Mouse (Mus musculus) stomach, postnatal 0 days (tissue): ENCODE data around the gene Cox10. TPM values are rescaled to one million over a fixed set of nuclear protein-coding genes. Genes with fewer than 3 reads are reported as not detected.
A peak's percentile ranks its signal among the peaks of the same experiment; 100 is the strongest.

ENCODE experiments used
- ATAC-seq: fragments of 200-750 bp; cut with Nextera tagmentation; 2 replicates; pipeline ENCODE4 v1.8.0; 2017; ENCODE audit not compliant: low FRiP score, low TSS enrichment
- DNase-seq: peaks from one replicate; pipeline ENCODE4 v3.0.0-alpha.2; 2016; ENCODE audit warnings: low spot score
- H3K27ac ChIP-seq: fragments of 300-500 bp; sonication (generic); replicated peaks from 2 replicates; pipeline ENCODE4 v1.5.1; 2014; ENCODE audit warnings: mild to moderate bottlenecking, control low read depth
- H3K27me3 ChIP-seq: fragments of 300-500 bp; sonication (generic); 2 replicates; pipeline ENCODE4 v1.6.1; 2014; ENCODE audit warnings: low read length; ENCODE audit not compliant: control insufficient read depth, insufficient read depth
- H3K36me3 ChIP-seq: fragments of 300-500 bp; sonication (generic); 2 replicates; pipeline ENCODE4 v1.6.1; 2014; ENCODE audit warnings: low read length, mixed read lengths; ENCODE audit not compliant: control insufficient read depth, insufficient read depth
- H3K4me1 ChIP-seq: fragments of 300-500 bp; sonication (generic); replicated peaks from 2 replicates; pipeline ENCODE4 v1.6.1; 2014; ENCODE audit warnings: antibody characterized with exemption; ENCODE audit not compliant: control insufficient read depth, insufficient read depth
- H3K4me2 ChIP-seq: fragments of 300-500 bp; sonication (generic); replicated peaks from 2 replicates; pipeline ENCODE4 v1.6.1; 2014; ENCODE audit warnings: low read depth, mild to moderate bottlenecking, control low read depth, moderate library complexity
- H3K4me3 ChIP-seq: fragments of 300-500 bp; sonication (generic); 2 replicates; pipeline ENCODE4 v1.5.1; 2014; ENCODE audit warnings: low read depth, low read length, control low read depth
- H3K9ac ChIP-seq: fragments of 300-500 bp; sonication (generic); 2 replicates; pipeline ENCODE4 v1.6.1; 2014; ENCODE audit warnings: mild to moderate bottlenecking, low read length, control low read depth, mixed read lengths
- H3K9me3 ChIP-seq: fragments of 300-500 bp; sonication (generic); 2 replicates; pipeline ENCODE4 v1.6.1; 2016; ENCODE audit warnings: low read length; ENCODE audit not compliant: control insufficient read depth
- CTCF ChIP-seq: IDR thresholded peaks from 2 replicates; pipeline ENCODE4 v1.5.1; 2016; ENCODE audit warnings: antibody characterized with exemption, low read depth, mild to moderate bottlenecking, moderate library complexity
- EP300 ChIP-seq: optimal IDR thresholded peaks from 2 replicates; pipeline ENCODE3; 2016; ENCODE audit warnings: antibody characterized with exemption
- WGBS: fragments of 180-500 bp; shearing (Covaris S2); extraction: QIAGEN DNeasy Blood & Tissue Kit; methylation state at CpG from one replicate; pipeline ENCODE4 v1.1.7; 2014; 5-methylcytosine and 5-hydroxymethylcytosine counted together
- polyA plus RNA-seq: library from polyadenylated mRNA; unstranded; fragments of >200 nt; fragmentation: Nextera tagmentation; extraction: Ambion mirVana; gene quantifications from 2 replicates; pipeline ENCODE4 v1.2.1, GENCODE M21; 2015

Gene Cox10
- polyA plus RNA-seq, 1 experiment from 2014 or later: 16.9 TPM

GRCm38 (mm10) chr11:64115101-64115500 is 35.8 kb upstream of the Cox10 start:
- no peaks in the 10 kb centered on the region for H3K9me3 ChIP-seq
- H3K36me3 ChIP-seq: no peaks in the 10 kb centered on the region
- no peak overlapping the region for H3K9ac ChIP-seq
- H3K27ac ChIP-seq: no peak overlapping the region
- H3K4me1 ChIP-seq: no peaks in the 10 kb centered on the region
- no peak for ATAC-seq
- TF ChIP-seq CTCF (no peak), EP300 (no peak)
- H3K4me2 ChIP-seq: no peak overlapping the region
- H3K4me3 ChIP-seq: no peak overlapping the region
- DNase-seq: no peak
- H3K27me3 ChIP-seq: no peaks in the 10 kb centered on the region
- WGBS: 76% methylated on average over 9 of the region's 9 CpGs

GRCm38 (mm10) chr11:64100060-64100459 is 20.8 kb upstream of the Cox10 start:
- no peaks in the 10 kb centered on the region for H3K9me3 ChIP-seq
- no peak overlapping the region for H3K4me2 ChIP-seq
- no peak overlapping the region for H3K9ac ChIP-seq
- H3K4me3 ChIP-seq: no peak overlapping the region
- WGBS: 78% methylated on average over 5 of the region's 5 CpGs
- H3K4me1 ChIP-seq: no peaks in the 10 kb centered on the region
- no peaks in the 10 kb centered on the region for H3K27me3 ChIP-seq
- H3K27ac ChIP-seq: no peak overlapping the region
- no peaks in the 10 kb centered on the region for H3K36me3 ChIP-seq
- TF ChIP-seq CTCF: no peak
- no peak for TF ChIP-seq EP300
- DNase-seq (no peak), ATAC-seq (no peak)

DNA sequence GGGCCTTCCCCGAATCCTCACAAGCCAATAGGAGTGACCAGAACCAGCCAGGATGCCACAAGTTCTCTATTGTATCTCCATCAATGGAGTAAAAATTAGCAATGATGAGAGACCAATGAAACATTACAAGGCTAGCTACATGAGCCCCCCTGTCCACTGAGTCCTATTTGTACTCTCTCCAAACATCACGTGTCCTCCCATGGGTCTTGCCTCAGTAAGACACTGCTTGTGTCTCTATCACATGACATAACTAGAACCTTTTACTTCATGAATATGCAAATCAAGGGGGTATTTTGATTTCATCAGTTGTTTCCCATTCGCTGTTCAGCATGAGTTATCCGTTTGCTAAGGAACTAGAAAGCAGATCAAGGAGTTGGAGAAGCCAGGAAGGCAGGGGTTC is 13.8 kb upstream of the Cox10 start:
- ATAC-seq (no peak), DNase-seq (no peak)
- Histone ChIP-seq H3K4me3 (no peak overlapping the region), H3K4me1 (no peaks in the 10 kb centered on the region), H3K9ac (no peak overlapping the region), H3K9me3 (no peaks in the 10 kb centered on the region), H3K27ac (no peak overlapping the region), H3K36me3 (no peaks in the 10 kb centered on the region), H3K27me3 (no peaks in the 10 kb centered on the region), H3K4me2 (no peak overlapping the region)
- TF ChIP-seq CTCF (no peak), EP300 (no peak)
- WGBS: 95% methylated on average over 4 of the region's 4 CpGs

DNA sequence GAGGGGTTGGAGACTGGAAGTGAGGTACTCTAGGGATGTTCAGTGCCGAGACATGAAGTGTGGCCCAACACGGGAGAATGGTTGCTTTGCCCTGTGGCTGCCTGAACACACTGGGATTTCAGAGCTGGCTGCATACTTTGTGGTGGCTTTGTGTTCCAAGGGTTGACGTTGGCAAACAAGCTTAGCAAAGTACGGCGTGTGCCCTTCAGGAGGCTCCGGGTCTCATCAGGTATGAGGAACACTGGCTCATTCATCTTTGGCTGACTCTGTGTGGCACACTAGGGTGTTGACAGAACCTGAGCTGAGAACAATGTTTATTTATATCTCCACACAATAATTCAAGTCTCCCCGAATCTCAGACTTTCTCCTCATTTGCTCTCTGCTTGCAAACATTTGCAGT is 11.9 kb upstream of the Cox10 start:
- TF ChIP-seq CTCF (no peak), EP300 (no peak)
- no peaks in the 10 kb centered on the region for H3K36me3 ChIP-seq
- ATAC-seq (peak; percentile 82), DNase-seq (peak; percentile 55)
- 51% methylated on average over 7 of the region's 7 CpGs for WGBS
- H3K4me1 ChIP-seq: no peaks in the 10 kb centered on the region
- H3K9ac ChIP-seq: no peak overlapping the region
- no peaks in the 10 kb centered on the region for H3K27me3 ChIP-seq
- no peaks in the 10 kb centered on the region for H3K9me3 ChIP-seq
- no peak overlapping the region for H3K4me3 ChIP-seq
- H3K27ac ChIP-seq: no peak overlapping the region
- no peak overlapping the region for H3K4me2 ChIP-seq

DNA sequence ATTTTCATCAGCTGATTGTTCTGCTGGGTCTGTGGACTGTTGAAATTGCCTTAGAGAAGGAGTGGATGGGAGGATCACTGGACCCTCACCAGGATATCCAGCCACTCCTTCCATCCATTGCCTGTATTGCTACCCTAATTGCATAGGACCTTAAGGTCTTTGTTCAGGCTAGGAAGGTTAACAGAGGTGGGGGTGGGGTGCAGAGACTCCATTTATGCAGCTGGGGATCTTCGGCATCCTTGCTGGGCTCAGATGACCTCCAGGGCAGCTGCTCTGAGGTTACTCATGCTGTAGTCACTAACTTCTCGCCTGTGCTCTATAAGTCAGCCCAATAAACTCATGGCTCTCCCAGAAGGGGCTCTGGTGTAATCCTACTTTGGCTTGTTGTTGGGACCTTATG is 10.4 kb upstream of the Cox10 start:
- H3K9ac ChIP-seq: no peak overlapping the region
- H3K27ac ChIP-seq: no peak overlapping the region
- no peak overlapping the region for H3K4me3 ChIP-seq
- H3K27me3 ChIP-seq: no peaks in the 10 kb centered on the region
- DNase-seq: no peak
- H3K4me1 ChIP-seq: no peaks in the 10 kb centered on the region
- H3K9me3 ChIP-seq: no peaks in the 10 kb centered on the region
- no peak overlapping the region for H3K4me2 ChIP-seq
- WGBS: 61% methylated on average over 2 of the region's 2 CpGs
- no peaks in the 10 kb centered on the region for H3K36me3 ChIP-seq
- TF ChIP-seq EP300 (no peak), CTCF (no peak)
- ATAC-seq: no peak

GRCm38 (mm10) chr11:64085888-64086287 is 6.6 kb upstream of the Cox10 start:
- Histone ChIP-seq H3K27me3 (no peaks in the 10 kb centered on the region), H3K27ac (no peak overlapping the region), H3K9me3 (no peaks in the 10 kb centered on the region), H3K9ac (no peak overlapping the region), H3K36me3 (no peaks in the 10 kb centered on the region; the same call in 1 of the 2 replicates), H3K4me1 (no peaks in the 10 kb centered on the region), H3K4me2 (no peak overlapping the region), H3K4me3 (no peak overlapping the region)
- WGBS: 73% methylated on average over 5 of the region's 5 CpGs
- ATAC-seq (no peak), DNase-seq (no peak)
- no peak for TF ChIP-seq EP300
- TF ChIP-seq CTCF: no peak
